Mouse (Mus musculus): ENCODE data around the gene Rps9.
"Not testable (repeated sequence)": the region's sequence is repeated elsewhere in the genome, so short reads cannot be mapped to it uniquely, and the experiment has no call there.

Gene Rps9

GRCm38 (mm10) chr7:3725459-3725858 lies 21.7 kb downstream of the Rps9 start:
- in situ Hi-C loops (cut with MboI; ENCODE audit: low pct_unique_long_range_greater_than_20kb in 1 of 2, low sequenced_read_pairs in 2 of 2, unreplicated experiment in 1 of 2): not testable (repeated sequence)

DNA sequence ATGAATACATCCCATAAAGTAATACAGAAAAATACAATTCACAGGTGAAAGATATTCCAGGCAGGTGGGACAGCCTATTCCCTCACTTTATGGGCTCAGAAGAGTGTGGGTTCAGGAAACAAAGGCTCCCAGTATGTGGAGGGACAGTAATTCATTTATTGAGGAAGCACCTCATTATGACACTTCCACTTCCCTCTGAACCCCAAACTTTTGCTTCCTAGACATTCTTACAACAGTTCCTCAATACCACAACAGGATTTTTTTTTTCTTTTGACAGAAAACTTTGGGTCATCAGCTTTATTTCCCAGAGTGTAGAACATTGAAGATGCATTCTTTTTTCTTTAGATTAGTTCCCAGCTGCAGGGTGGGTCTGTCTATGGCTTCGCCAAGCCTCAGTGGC lies 28.9 kb downstream of the Rps9 start:
- in situ Hi-C loops (cut with MboI; ENCODE audit: low pct_unique_long_range_greater_than_20kb in 1 of 2, low sequenced_read_pairs in 2 of 2, unreplicated experiment in 1 of 2): not testable (repeated sequence)

Measured in mouse embryonic stem cell (cell line).